Mouse (Mus musculus) bone marrow, adult 2 months (tissue): ENCODE data around the gene Cenph.

ENCODE experiments used
- CTCF ChIP-seq: fragments of 200-500 bp; IDR thresholded peaks from 2 replicates; pipeline ENCODE4 v1.5.1; 2011; ENCODE audit warnings: low read length, control low read depth; ENCODE audit not compliant: control insufficient read depth, insufficient read depth
- POLR2A ChIP-seq: fragments of 200-500 bp; IDR thresholded peaks from 2 replicates; pipeline ENCODE4 v1.6.1; 2011; ENCODE audit warnings: low read depth, mild to moderate bottlenecking, control low read depth, low read length, borderline replicate concordance; ENCODE audit not compliant: control insufficient read depth

GRCm38 (mm10) chr13:100754186-100754585 is 21.5 kb downstream of the Cenph start:
- no peak for TF ChIP-seq POLR2A
- TF ChIP-seq CTCF: no peak
